Mouse (Mus musculus) heart, adult 9 months (tissue): ENCODE data around the gene Gm10722.
"Not testable (repeated sequence)": the region's sequence is repeated elsewhere in the genome, so short reads cannot be mapped to it uniquely, and the experiment has no call there.

ENCODE experiments used
- DNase-seq, 2 experiments: peaks; one replicate each; pipeline ENCODE4 v3.0.0; 2022; ENCODE audit warnings: low spot score in 2 of 2

The Gm10722 gene

DNA sequence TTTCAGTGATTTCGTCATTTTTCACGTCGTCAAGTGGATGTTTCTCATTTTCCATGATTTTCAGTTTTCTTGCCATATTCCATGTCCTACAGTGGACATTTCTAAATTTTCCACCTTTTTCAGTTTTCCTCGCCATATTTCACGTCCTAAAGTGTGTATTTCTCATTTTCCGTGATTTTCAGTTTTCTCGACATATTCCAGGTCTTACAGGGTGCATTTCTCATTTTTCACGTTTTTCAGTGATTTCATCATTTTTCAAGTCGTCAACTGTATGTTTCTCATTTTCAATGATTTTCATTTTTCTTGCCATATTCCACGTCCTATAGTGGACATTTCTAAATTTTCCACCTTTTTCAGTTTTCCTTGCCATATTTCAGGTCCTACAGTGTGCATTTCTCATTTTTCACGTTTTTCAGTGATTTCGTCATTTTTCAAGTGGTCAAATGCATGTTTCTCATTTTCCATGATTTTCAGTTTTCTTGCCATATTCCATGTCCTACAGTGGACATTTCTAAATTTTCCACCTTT, at the start of gene Gm10722:
TSS of gene Gm10722 (plus strand) at position 478 of the 528 bp plus-strand sequence.
- DNase-seq: peak; percentile 29 to 44

DNA sequence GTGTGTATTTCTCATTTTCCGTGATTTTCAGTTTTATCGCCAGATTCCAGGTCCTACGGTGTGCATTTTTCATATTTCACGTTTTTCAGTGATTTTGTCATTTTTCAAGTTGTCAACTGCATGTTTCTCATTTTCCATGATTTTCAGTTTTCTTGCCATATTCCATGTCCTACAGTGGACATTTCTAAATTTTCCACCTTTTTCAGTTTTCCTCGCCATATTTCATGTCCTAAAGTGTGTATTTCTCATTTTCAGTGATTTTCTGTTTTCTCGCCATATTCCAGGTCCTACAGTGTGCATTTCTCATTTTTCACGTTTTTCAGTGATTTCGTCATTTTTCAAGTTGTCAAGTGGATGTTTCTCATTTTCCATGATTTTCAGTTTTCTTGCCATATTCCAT, 284 bp downstream of the Gm10722 start:
- DNase-seq: peak; percentile 42 to 57

DNA sequence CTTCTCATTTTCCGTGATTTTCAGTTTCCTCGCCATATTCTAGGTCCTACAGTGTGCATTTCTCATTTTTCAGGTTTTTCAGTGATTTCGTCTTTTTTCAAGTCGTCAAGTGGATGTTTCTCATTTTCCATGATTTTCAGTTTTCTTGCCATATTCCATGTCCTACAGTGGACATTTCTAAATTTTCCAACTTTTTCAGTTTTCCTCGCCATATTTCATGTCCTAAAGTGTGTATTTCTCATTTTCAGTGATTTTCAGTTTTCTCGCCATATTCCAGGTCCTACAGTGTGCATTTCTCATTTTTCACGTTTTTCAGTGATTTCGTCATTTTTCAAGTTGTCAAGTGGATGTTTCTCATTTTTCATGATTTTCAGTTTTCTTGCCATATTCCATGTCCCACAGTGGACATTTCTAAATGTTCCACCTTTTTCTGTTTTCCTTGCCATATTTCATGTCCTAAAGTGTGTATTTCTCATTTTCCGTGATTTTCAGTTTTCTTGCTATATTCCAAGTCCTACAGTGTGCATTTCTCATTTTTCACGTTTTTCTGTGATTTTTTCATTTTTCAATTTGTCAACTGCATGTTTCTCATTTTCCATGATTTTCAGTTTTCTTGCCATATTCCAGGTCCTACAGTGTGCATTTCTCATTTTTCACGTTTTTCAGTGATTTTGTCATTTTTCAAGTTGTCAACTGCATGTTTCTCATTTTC, 1.4 kb downstream of the Gm10722 start:
- peak; percentile 100 for DNase-seq

GRCm38 (mm10) chr9:3002794-3003396, 2.2 kb downstream of the Gm10722 start, which contains the start of gene Gm11168:
Gm11168 (plus strand) TSS chr9:3003346.
- DNase-seq: not testable (repeated sequence)

- DNase-seq: not testable (repeated sequence)
These were observed 5.5 kb downstream of the Gm10722 start for GRCm38 (mm10) chr9:3006179-3006578.

DNA sequence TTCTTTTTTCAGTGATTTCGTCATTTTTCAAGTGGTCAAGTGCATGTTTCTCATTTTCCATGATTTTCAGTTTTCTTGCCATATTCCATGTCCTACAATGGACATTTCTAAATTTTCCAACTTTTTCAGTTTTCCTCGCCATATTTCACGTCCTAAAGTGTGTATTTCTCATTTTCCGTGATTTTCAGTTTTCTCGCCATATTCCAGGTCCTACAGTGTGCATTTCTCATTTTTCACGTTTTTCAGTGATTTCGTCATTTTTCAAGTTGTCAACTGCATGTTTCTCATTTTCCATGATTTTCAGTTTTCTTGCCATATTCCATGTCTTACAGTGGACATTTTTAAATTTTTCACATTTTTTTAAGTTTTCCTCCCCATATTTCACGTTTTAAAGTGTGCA, 5.9 kb downstream of the Gm10722 start:
- peak; percentile 100 for DNase-seq

DNA sequence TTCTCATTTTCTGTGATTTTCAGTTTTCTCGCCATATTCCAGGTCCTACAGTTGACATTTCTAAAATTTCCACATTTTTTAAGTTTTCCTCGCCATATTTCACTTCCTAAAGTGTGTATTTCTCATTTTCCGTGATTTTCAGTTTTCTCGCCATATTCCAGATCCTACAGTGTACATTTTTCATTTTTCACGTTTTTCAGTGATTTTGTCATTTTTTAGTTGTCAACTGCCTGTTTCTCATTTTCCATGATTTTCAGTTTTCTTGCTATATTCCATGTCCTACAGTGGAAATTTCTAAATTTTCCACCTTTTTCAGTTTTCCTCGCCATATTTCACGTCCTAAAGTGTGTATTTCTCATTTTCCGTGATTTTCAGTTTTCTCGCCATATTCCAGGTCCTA, 6.5 kb downstream of the Gm10722 start:
- DNase-seq: not testable (repeated sequence)

- not testable (repeated sequence) for DNase-seq
These were observed 8.6 kb downstream of the Gm10722 start for GRCm38 (mm10) chr9:3009331-3009730.

GRCm38 (mm10) chr9:3012054-3012621, 11.4 kb downstream of the Gm10722 start:
- not testable (repeated sequence) for DNase-seq

DNA sequence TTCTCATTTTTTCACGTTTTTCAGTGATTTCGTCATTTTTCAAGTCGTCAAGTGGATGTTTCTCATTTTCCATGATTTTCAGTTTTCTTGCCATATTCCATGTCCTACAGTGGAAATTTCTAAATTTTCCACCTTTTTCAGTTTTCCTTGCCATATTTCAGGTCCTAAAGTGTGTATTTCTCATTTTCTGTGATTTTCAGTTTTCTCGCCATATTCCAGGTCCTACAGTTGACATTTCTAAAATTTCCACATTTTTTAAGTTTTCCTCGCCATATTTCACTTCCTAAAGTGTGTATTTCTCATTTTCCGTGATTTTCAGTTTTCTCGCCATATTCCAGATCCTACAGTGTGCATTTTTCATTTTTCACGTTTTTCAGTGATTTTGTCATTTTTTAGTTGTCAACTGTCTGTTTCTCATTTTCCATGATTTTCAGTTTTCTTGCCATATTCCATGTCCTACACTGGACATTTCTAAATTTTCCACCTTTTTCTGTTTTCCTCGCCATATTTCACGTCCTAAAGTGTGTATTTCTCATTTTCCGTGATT, 12.1 kb downstream of the Gm10722 start, which contains the start of gene Gm10721:
TSS of gene Gm10721 (plus strand) at position 408 of the 547 bp plus-strand sequence.
- DNase-seq: not testable (repeated sequence)

DNA sequence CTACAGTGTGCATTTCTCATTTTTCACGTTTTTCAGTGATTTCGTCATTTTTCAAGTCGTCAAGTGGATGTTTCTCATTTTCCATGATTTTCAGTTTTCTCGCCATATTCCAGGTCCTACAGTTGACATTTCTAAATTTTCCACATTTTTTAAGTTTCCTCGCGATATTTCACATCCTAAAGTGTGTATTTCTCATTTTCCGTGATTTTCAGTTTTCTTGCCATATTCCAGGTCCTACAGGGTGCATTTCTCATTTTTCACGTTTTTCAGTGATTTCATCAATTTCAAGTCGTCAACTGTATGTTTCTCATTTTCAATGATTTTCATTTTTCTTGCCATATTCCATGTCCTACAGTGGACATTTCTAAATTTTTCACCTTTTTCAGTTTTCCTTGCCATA, 14.6 kb downstream of the Gm10722 start, which contains the start of gene Gm10720:
TSS of gene Gm10720 (plus strand) at position 301 of the 400 bp plus-strand sequence.
- not testable (repeated sequence) for DNase-seq

- peak in 1 of 2 experiments; percentile 1 for DNase-seq
These were observed 15.2 kb downstream of the Gm10722 start for GRCm38 (mm10) chr9:3015896-3016295.

DNA sequence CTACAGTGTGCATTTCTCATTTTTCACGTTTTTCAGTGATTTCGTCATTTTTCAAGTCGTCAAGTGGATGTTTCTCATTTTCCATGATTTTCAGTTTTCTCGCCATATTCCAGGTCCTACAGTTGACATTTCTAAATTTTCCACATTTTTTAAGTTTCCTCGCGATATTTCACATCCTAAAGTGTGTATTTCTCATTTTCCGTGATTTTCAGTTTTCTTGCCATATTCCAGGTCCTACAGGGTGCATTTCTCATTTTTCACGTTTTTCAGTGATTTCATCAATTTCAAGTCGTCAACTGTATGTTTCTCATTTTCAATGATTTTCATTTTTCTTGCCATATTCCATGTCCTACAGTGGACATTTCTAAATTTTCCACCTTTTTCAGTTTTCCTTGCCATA, 16.4 kb downstream of the Gm10722 start, which contains the start of gene Gm10719:
TSS of gene Gm10719 (plus strand) at position 301 of the 400 bp plus-strand sequence.
- not testable (repeated sequence) for DNase-seq

DNA sequence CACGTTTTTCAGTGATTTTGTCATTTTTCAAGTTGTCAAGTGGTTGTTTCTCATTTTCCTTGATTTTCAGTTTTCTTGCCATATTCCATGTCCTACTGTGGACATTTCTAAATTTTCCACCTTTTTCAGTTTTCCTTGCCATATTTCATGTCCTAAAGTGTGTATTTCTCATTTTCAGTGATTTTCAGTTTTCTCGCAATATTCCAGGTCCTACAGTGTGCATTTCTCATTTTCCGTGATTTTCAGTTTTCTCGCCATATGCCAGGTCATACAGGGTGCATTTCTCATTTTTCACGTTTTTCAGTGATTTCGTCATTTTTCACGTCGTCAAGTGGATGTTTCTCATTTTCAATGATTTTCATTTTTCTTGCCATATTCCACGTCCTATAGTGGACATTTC, 18.2 kb downstream of the Gm10722 start:
- peak in 1 of 2 experiments; percentile 1 for DNase-seq

DNA sequence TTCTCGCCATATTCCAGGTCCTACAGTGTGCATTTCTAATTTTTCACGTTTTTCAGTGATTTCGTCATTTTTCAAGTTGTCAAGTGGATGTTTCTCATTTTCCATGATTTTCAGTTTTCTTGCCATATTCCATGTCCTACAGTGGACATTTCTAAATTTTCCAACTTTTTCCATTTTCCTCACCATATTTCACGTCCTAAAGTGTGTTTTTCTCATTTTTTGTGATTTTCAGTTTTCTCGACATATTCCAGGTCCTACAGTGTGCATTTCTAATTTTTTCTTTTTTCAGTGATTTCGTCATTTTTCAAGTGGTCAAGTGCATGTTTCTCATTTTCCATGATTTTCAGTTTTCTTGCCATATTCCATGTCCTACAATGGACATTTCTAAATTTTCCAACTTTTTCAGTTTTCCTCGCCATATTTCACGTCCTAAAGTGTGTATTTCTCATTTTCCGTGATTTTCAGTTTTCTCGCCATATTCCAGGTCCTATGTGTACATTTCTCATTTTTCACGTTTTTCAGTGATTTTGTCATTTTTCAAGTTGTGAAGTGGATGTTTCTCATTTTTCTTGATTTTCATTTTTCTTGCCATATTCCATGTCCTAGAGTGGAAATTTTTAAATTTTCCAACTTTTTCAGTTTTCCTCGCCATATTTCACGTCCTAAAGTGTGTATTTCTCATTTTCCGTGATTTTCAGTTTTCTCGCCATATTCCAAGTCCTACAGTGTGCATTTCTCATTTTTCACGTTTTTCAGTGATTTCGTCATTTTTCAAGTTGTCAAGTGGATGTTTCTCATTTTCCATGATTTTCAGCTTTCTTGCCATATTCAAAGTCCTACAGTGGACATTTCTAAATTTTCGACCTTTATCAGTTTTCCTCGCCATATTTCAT, 19.4 kb downstream of the Gm10722 start:
- peak; percentile 51 to 66 for DNase-seq

GRCm38 (mm10) chr9:3022316-3023008, 21.7 kb downstream of the Gm10722 start:
- DNase-seq: peak; percentile 83

- DNase-seq: peak; percentile 67 to 69
These were observed 22.7 kb downstream of the Gm10722 start, which contains the start of gene Gm10718 for GRCm38 (mm10) chr9:3023312-3023984. Gm10718 (plus strand) TSS chr9:3023547.

- DNase-seq: peak; percentile 100
These were observed 23.4 kb downstream of the Gm10722 start for GRCm38 (mm10) chr9:3023985-3024648.

GRCm38 (mm10) chr9:3024912-3025467, 24.3 kb downstream of the Gm10722 start, which contains the start of gene Gm10717:
Gm10717 (plus strand) TSS chr9:3025417.
- peak; percentile 24 to 57 for DNase-seq
